Mouse (Mus musculus): ENCODE results near the gene Srgap3.

GRCm38 (mm10) chr6:112930011-112930451 is 17.0 kb downstream of the Srgap3 start:
- TF ChIP-seq CTCF (IDR thresholded peaks at IDR 0.05; ENCODE audit: low read depth), result no peak
- no peak for TF ChIP-seq EP300 (optimal IDR thresholded peaks at IDR 0.05)
